Mouse (Mus musculus) CH12.LX (cell line): ENCODE measurements at regions not wholly inside any gene's neighbourhood (a gene's known extent, or its start where the extent isn't known, plus 50 kb on each side); places are given as distances from the start of the nearest gene placed in this dataset.

ENCODE experiments used
- CHD2 ChIP-seq: IDR thresholded peaks from 2 replicates; pipeline ENCODE4 v1.6.1; 2011; ENCODE audit warnings: low read length, improper control_type of control experiment
- CTCF ChIP-seq, 2 experiments: IDR thresholded peaks in 1 of 2; conservative IDR thresholded peaks in 1 of 2; 2 replicates each; pipeline ENCODE4 v1.5.1; 2011 to 2012; ENCODE audit warnings: low read depth in 2 of 2, low read length in 2 of 2, improper control_type of control experiment in 1 of 2, inconsistent platforms in 1 of 2, mild to moderate bottlenecking in 1 of 2, moderate library complexity in 1 of 2
- EP300 ChIP-seq: IDR thresholded peaks from 2 replicates; pipeline ENCODE4 v1.6.1; 2011; ENCODE audit warnings: low read length, improper control_type of control experiment
- HCFC1 ChIP-seq: IDR thresholded peaks from 2 replicates; pipeline ENCODE4 v1.6.1; 2012; ENCODE audit warnings: low read depth, mild to moderate bottlenecking, inconsistent platforms, low read length, improper control_type of control experiment
- JUN ChIP-seq: IDR thresholded peaks from 2 replicates; pipeline ENCODE4 v1.6.1; 2011; ENCODE audit warnings: low read depth, mild to moderate bottlenecking, low read length, improper control_type of control experiment, moderate library complexity; ENCODE audit not compliant: insufficient read depth
- KAT2A ChIP-seq: IDR thresholded peaks from 2 replicates; pipeline ENCODE4 v1.6.1; 2012; ENCODE audit warnings: low read length, improper control_type of control experiment, inconsistent platforms; ENCODE audit not compliant: insufficient replicate concordance
- MAX ChIP-seq: IDR thresholded peaks from 2 replicates; pipeline ENCODE4 v1.6.1; 2011; ENCODE audit warnings: low read length, improper control_type of control experiment
- POLR2A ChIP-seq: IDR thresholded peaks from 2 replicates; pipeline ENCODE4 v1.6.1; 2011; ENCODE audit warnings: low read depth, mild to moderate bottlenecking, improper control_type of control experiment, low read length
- SMC3 ChIP-seq: IDR thresholded peaks from 2 replicates; pipeline ENCODE4 v1.6.1; 2011; ENCODE audit warnings: low read depth, low read length, improper control_type of control experiment
- USF1 ChIP-seq: IDR thresholded peaks from 2 replicates; pipeline ENCODE4 v1.6.1; 2014; ENCODE audit warnings: low read depth, mild to moderate bottlenecking, inconsistent platforms, low read length, improper control_type of control experiment
- USF2 ChIP-seq: conservative IDR thresholded peaks from 2 replicates; pipeline ENCODE4 v1.6.1; 2011; ENCODE audit warnings: low read depth, low read length, improper control_type of control experiment

GRCm38 (mm10) chr6:31776841-31777240, 213.1 kb upstream of the Podxl start:
- no peak for TF ChIP-seq HCFC1
- TF ChIP-seq JUN = no peak
- no peak for TF ChIP-seq POLR2A
- TF ChIP-seq USF1 = no peak
- no peak for TF ChIP-seq MAX
- TF ChIP-seq CTCF (conservative IDR thresholded peaks at IDR 0.05 in 1 of 2, IDR thresholded peaks at IDR 0.05 in 1 of 2; ENCODE audit: low read depth in 2 of 2, low read length in 2 of 2) = no peak
- TF ChIP-seq EP300 = no peak
- TF ChIP-seq CHD2 = no peak
- TF ChIP-seq KAT2A = no peak
- TF ChIP-seq SMC3 = no peak
- TF ChIP-seq USF2 = no peak
